Mouse (Mus musculus) C2C12 (cell line): ENCODE measurements around the gene Catsperg1. TPM values are rescaled to one million over a fixed set of nuclear protein-coding genes. Genes with fewer than 3 reads are reported as not detected.

ENCODE experiments used
- H3K27me3 ChIP-seq: one replicate; pipeline ENCODE4 v1.6.1; 2011; ENCODE audit not compliant: control insufficient read depth, insufficient read depth, insufficient read length
- H3K36me3 ChIP-seq: one replicate; pipeline ENCODE4 v1.6.1; 2011; ENCODE audit not compliant: control insufficient read depth, insufficient read depth
- H3K4me3 ChIP-seq: one replicate; pipeline ENCODE4 v1.5.1; 2011; ENCODE audit warnings: mild to moderate bottlenecking, control low read depth; ENCODE audit not compliant: poor library complexity, insufficient read depth, severe bottlenecking
- H3K79me2 ChIP-seq: one replicate; pipeline ENCODE4 v1.6.1; 2011; ENCODE audit not compliant: control insufficient read depth, insufficient read depth
- H3K79me3 ChIP-seq: one replicate; pipeline ENCODE4 v1.6.1; 2011; ENCODE audit warnings: low read depth, control low read depth
- H3ac ChIP-seq: one replicate; pipeline ENCODE3; 2011; ENCODE audit warnings: low read depth; ENCODE audit not compliant: control insufficient read depth, insufficient read length
- CEBPB ChIP-seq: IDR thresholded peaks from one replicate; pipeline ENCODE4 v1.6.1; 2011; ENCODE audit warnings: low read depth, mild to moderate bottlenecking, control low read depth, moderate library complexity
- CTCF ChIP-seq: IDR thresholded peaks from one replicate; pipeline ENCODE4 v1.5.1; 2011; ENCODE audit not compliant: control insufficient read depth, insufficient read depth, insufficient read length
- FOSL1 ChIP-seq: IDR thresholded peaks from one replicate; pipeline ENCODE4 v1.8.0; 2011; ENCODE audit warnings: mild to moderate bottlenecking, low read length; ENCODE audit not compliant: poor library complexity, insufficient read depth, severe bottlenecking
- MAX ChIP-seq: IDR thresholded peaks from one replicate; pipeline ENCODE4 v1.6.1; 2011; ENCODE audit warnings: mild to moderate bottlenecking, control low read depth
- MYOD1 ChIP-seq: IDR thresholded peaks from one replicate; pipeline ENCODE4 v1.6.1; 2011; ENCODE audit warnings: low read depth; ENCODE audit not compliant: control insufficient read depth, insufficient read length
- MYOG ChIP-seq: IDR thresholded peaks from one replicate; pipeline ENCODE4 v1.6.1; 2011; ENCODE audit not compliant: control insufficient read depth, insufficient read length; ENCODE audit errors: extremely low read depth
- USF1 ChIP-seq: IDR thresholded peaks from one replicate; pipeline ENCODE4 v1.6.1; 2011; ENCODE audit warnings: low read depth, mild to moderate bottlenecking, control low read depth, moderate library complexity
- polyA plus RNA-seq: library from polyadenylated mRNA; unstranded; fragments of >200 nt; fragmentation: generic; extraction: Trizol; gene quantifications from one replicate; pipeline ENCODE4 v1.2.1, GENCODE M21; 2012; ENCODE audit warnings: missing spikeins

The Catsperg1 gene
- polyA plus RNA-seq, 1 experiment: not detected

GRCm38 (mm10) chr7:29162750-29163525 is 50.9 kb downstream of the Catsperg1 start:
- no peak for TF ChIP-seq CEBPB
- TF ChIP-seq FOSL1: no peak
- TF ChIP-seq CTCF: no peak
- TF ChIP-seq MAX: no peak
- TF ChIP-seq MYOG: no peak
- H3K36me3 ChIP-seq: peaks cover 4% of the 10 kb centered on the region
- no peaks in the 10 kb centered on the region for H3K79me2 ChIP-seq
- H3ac ChIP-seq: no peak overlapping the region
- no peaks in the 10 kb centered on the region for H3K79me3 ChIP-seq
- no peaks in the 10 kb centered on the region for H3K27me3 ChIP-seq
- no peak overlapping the region for H3K4me3 ChIP-seq

DNA sequence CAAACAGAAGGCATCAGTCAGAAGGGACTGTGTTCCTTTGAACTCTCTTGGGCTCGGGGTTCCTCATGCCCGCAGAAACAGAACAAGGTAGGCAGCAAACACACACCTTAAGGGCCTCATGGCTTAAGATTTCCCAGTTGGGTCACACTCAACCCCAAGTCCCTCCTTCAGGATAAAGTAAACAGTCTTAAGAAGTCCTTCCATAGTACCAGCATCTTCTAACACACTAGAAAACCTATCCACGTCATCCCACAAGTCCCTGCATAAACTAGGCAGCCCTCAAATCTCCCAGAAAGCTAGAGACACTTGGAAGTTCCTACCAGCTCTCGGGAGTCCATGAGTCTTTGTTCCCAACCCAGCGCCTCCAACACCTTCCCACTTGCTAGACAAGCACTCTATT is 51.5 kb downstream of the Catsperg1 start:
- TF ChIP-seq FOSL1 (no peak), USF1 (no peak), CEBPB (no peak), MYOD1 (no peak), MAX (no peak), MYOG (no peak)
- H3K27me3 ChIP-seq: no peaks in the 10 kb centered on the region

GRCm38 (mm10) chr7:29158264-29158663 is 55.6 kb downstream of the Catsperg1 start:
- Histone ChIP-seq H3K4me3 (no peak overlapping the region), H3K36me3 (no peaks in the 10 kb centered on the region), H3ac (no peak overlapping the region), H3K79me3 (no peaks in the 10 kb centered on the region), H3K79me2 (no peaks in the 10 kb centered on the region), H3K27me3 (no peaks in the 10 kb centered on the region)
- no peak for TF ChIP-seq MAX
- TF ChIP-seq CTCF: no peak
- no peak for TF ChIP-seq CEBPB
- TF ChIP-seq FOSL1: no peak
- TF ChIP-seq USF1: no peak
- TF ChIP-seq MYOD1: no peak
- TF ChIP-seq MYOG: no peak

More for the DNA sequence above, 51.5 kb downstream of the Catsperg1 start:
- no peak overlapping the region for H3K4me3 ChIP-seq
- no peaks in the 10 kb centered on the region for H3K79me2 ChIP-seq
- no peak overlapping the region for H3ac ChIP-seq
- peaks cover 4% of the 10 kb centered on the region for H3K36me3 ChIP-seq
- no peaks in the 10 kb centered on the region for H3K79me3 ChIP-seq

DNA sequence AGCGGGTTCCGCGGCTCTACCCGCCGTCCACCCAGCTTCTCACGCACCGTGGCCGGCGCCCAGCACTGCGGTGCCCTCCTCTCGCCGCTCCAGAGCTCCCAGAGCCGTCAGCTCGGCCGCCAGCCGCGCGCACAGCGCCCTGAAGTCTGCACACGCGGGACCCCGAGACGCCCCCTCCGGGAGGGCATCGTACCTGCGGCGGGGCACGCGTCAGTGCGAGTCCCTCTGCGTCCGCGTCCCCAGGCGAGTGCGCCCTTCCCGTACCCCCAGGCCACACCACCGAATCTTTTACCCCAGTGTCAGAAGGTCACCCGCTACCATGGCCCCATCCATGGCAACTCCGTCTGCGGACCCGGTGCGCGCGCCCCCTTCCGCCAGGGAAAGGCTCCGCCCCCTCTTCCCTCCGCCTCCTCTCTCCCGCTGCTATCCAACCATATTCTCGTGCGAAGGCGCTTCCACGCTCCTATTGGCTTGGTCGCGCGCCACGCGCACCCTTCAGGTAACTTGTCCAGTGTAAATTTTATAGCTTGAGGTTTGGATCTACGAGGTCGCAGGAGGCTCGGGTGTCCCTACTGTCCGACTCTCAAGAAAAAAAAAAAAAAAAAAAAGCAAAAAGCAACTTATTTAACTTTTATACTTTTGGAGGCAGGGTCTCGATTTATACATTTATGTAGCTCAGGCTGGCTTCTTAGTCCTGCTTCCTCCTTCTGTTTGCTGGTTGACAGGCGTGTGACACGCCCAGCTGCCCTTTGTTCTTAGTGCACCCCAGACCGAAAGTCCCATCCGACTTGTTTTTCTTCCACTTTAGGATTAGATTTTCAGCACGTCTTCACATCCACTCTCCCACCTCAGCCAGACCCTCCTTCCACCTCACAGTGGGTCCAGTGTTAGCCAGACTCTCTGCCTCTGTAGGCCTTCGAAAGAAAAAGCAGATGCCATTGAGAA is 57.7 kb downstream of the Catsperg1 start, which contains the start of gene Fam98c:
Gene Fam98c (minus strand): TSS at position 397 of the 945 bp plus-strand sequence.
- Histone ChIP-seq H3K36me3 (no peaks in the 10 kb centered on the region), H3ac (peak within 1 kb of the TSS; percentile 64), H3K79me2 (no peaks in the 10 kb centered on the region), H3K79me3 (no peaks in the 10 kb centered on the region), H3K4me3 (peak within 1 kb of the TSS; percentile 41), H3K27me3 (no peaks in the 10 kb centered on the region)
- TF ChIP-seq MAX (no peak), CTCF (no peak), MYOG (no peak)

DNA sequence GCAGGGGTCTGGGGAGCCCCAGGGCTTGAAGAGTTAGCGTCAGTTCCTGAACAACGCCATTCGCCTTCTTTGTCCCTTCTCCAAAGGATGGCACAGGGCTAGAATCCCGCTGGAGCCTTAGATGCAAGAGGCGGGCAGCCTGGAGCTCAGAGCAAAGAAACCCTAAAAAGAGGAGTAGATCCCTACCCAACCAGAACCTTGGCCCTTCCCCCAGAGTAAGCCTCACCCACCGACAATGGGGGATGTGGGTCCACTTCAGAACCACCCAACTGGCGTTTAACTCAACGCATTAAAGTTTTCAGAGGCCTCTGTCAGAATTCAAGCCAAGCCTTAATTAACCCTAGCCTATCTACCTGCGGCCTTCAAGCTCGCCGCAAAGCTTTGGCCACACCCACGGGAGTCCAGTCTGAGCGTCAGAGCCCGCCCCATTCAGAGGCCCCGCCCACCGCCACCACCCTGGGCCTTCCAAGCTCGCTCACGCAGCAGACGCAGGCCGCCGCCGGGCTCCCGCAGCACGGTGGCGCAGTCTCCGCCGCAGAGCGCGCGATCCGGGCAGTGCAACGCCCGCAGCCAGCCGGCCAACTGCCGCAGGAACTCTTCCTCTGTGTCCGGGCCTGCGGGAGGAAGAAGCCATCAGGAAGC is 58.5 kb downstream of the Catsperg1 start:
- H3ac ChIP-seq: peak overlapping the region; percentile 64
- H3K4me3 ChIP-seq: peak overlapping the region; percentile 41
- no peaks in the 10 kb centered on the region for H3K79me3 ChIP-seq
- no peaks in the 10 kb centered on the region for H3K79me2 ChIP-seq
- H3K36me3 ChIP-seq: no peaks in the 10 kb centered on the region
- H3K27me3 ChIP-seq: no peaks in the 10 kb centered on the region
- TF ChIP-seq CTCF (peak; percentile 29), CEBPB (no peak)
